Mouse (Mus musculus) right cerebral cortex, postnatal 25 days (tissue): ENCODE measurements at regions not wholly inside any gene's neighbourhood (a gene's known extent, or its start where the extent isn't known, plus 50 kb on each side); places are given as distances from the start of the nearest gene placed in this dataset.

Source experiments
- DNase-seq: peaks from one replicate; pipeline ENCODE4 v3.0.0; 2022

DNA sequence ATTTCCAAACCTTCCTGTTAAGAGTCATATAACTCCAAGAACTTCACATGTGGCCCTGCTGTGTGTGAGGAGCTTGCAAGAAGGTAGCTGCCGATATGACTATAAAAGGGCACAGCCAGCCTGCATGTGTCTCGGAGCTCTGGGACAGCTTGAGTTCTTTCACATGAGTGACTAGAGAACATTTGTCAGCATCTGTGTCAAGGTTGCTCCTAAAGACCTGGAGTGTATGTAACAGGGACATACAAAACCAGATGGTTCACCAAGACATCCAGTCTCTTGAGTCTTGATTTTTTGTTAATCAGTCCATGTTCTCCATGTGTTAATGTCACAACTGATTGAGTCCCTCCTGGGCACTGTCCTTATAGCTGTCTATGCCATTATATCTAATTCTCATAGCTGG is 126.2 kb upstream of the Pcsk2 start:
- DNase-seq = no peak

DNA sequence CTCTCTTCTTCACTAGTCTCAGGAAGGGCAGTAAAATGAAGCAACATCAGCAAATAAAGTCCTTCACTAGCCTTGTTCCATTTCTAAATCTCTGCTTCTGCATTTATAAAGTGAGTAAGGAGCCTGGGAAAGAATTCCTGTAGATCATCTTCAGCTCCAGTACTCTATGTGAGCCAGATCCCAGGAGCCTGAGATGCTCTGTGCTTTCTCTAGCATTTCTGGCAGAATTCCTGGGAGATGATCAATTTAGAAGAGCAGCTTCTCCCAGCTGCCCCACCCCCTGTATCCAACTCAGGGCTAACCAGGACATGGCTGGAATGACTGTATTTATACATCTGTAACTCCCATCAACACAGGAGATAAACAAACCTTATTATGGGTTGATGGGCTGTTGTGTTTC is 95.3 kb upstream of the Pcsk2 start:
- DNase-seq = peak; percentile 10

DNA sequence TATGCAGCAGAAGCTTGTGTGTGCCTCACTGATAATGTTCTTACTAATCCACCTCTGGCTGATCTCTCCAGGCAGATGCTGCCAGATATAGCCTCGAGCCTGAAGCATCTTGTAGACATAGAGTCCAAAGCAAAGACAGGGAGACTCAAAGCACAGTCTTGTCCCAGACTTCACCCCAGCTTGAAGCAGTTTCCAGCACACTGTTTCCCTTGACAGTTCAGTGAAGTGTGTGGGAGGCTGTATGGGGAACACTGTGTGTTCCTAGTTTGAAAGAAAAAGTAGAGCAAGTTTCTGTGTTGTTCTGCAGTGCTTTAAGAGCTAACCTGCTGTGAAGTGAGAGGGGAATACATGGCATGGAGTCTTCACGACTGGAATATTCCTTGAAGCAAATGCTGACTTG is 94.7 kb upstream of the Pcsk2 start:
- DNase-seq = peak; percentile 12

DNA sequence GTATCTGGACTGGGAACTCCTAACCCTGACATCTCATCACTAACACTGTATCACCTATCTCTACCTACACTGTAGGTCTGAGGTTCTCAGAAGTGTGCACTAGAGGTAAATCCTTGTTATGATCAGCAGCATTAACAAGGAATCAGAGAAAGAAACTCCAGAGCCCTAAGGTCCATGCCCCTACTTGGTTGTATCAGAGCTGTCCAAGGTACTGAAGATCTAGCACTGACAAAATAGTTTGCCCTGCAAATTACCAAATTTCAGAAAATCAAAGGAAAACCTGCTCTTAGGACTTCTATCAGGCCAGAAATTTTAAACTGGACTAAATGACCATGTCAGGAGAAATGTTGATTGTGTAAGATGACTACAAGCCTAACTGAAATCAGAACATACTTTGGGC is 94.3 kb upstream of the Pcsk2 start:
- DNase-seq = no peak

DNA sequence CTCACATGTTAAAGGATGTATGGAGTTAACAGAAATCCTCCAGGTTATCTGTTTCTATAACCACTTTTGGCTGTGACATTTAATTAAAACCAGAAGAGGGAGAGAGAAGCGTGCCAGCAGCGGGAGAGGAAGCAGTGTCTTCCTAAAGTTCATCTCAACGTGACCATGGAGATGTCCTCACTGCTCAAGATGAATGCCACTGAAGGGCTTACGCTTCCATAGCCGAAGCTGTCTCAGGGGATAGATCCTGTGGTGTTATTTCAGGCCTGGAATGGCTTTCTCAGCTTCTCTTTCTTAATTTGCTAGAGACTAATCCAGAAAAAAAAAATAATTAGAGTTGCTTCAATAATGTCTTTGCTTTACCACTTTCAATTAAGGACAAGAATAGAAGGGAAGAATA is 78.0 kb upstream of the Pcsk2 start:
- no peak for DNase-seq

DNA sequence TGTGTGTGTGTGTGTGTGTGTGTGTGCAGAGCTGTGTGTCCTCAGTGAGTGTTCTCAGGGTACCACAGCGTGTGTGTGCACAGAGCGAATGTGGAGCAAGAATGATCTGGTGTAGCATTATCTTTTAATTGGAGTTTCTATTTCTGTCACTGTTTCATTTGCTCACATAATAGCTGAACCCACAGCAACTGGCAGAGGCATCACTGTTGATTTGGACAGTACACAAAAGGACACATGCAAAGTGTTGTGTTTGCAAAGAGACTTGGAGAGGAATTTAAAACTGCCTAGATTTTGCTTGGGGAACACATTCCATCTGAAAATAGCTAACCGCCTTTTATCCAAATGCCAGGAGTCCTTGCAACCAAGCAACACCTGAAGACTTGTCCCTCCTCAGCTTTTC is 74.6 kb upstream of the Pcsk2 start:
- peak; percentile 12 for DNase-seq

DNA sequence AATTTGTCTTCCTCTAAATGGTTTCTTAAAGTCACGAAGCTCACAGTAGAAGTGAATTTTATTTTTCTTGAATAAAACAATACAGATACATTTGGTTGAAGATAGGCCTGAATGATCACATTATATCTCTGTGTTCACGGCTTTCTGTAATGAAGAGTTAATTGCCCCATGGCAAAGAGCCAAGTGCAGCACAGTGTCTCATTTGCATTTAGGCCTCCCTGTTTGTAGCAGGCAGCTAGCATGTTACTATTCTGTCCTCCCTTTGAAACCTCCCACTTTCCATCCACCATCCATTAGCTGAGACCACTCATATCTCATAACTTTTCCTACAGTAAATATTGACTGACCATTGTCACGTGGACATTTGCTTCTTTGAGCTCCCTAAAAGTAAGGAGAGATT is 55.1 kb upstream of the Pcsk2 start:
- DNase-seq = no peak
